Mouse (Mus musculus): ENCODE measurements around the gene Rhox4f. TPM values are rescaled to one million over a fixed set of nuclear protein-coding genes. Genes with fewer than 3 reads are reported as not detected.
"Not testable (repeated sequence)": the region's sequence is repeated elsewhere in the genome, so short reads cannot be mapped to it uniquely, and the experiment has no call there.

Rhox4f gene
- not detected in 2 replicates for polyA plus RNA-seq (2015; fragmentation: Nextera tagmentation; extraction: Ambion mirVana)

DNA sequence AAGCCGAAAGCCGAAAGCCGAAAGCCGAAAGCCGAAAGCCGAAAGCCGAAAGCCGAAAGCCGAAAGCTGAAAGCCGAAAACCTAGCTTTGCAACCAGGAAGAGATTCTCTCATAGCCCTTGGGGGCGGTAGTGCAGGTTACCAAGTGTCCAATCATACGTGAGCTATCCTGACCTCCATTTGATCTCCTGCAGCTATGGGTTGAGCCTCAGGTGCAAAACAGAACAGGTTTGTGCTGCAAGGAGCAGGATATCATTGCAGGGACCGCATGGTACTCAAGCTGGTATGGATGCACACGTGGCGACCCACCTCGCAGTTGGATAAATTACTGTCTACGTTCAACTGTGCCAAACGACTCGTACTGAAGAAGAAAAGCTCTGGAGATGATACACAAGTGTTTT, at the start of gene Rhox4f:
TSS of gene Rhox4f (minus strand) at position 101 of the 400 bp plus-strand sequence.
- DNase-seq (ENCODE audit: low spot score); H3K9ac ChIP-seq (ENCODE audit: low read depth, low read length); H3K27me3 ChIP-seq (ENCODE audit: insufficient read depth, low read length); ATAC-seq (replicated peaks; ENCODE audit: low FRiP score, low read depth); H3K27ac ChIP-seq; H3K4me2 ChIP-seq (ENCODE audit: low read length); H3K36me3 ChIP-seq (ENCODE audit: insufficient read depth, low read length); H3K9me3 ChIP-seq (replicated peaks; ENCODE audit: low read length); H3K4me1 ChIP-seq (replicated peaks; ENCODE audit: insufficient read depth, low read length); H3K4me3 ChIP-seq (replicated peaks; ENCODE audit: low read depth, low read length): not testable (repeated sequence)
- WGBS = 94% methylated on average over 15 of the region's 19 CpGs

DNA sequence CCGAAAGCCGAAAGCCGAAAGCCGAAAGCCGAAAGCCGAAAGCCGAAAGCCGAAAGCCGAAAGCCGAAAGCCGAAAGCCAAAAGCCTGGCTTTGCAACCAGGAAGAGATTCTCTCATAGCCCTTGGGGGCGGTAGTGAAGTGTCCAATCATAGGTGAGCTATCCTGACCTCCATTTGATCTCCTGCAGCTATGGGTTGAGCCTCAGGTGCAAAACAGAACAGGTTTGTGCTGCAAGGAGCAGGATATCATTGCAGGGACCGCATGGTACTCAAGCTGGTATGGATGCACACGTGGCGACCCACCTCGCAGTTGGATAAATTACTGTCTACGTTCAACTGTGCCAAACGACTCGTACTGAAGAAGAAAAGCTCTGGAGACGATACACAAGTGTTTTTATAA, 43.7 kb upstream of the Rhox4f start, which contains the start of gene Rhox4g:
TSS of gene Rhox4g (minus strand) at position 101 of the 400 bp plus-strand sequence.
- H3K27me3 ChIP-seq (ENCODE audit: insufficient read depth, low read length); H3K4me2 ChIP-seq (ENCODE audit: low read length): not testable (repeated sequence)

DNA sequence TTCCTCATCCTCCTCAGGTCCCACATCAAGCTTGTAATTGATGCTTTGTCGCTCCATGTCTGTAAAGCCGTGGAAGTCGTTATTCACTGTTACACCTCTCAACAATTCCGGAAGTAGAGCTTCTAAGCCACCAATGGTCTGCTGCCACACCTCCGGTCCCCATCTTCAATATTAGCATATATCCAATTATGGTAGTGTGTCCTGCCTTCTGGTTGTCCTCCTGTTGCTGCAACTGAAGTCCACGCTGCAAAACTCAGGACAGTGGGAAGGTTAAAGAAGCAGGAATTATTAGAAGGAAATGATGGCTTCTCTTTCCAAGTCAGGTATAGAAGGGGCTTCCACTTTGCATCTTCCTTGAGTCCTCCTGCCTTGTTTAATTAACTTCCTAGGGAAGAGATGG, 35.9 kb upstream of the Rhox4f start, which contains the start of gene Rhox2g:
TSS of gene Rhox2g (minus strand) at position 101 of the 400 bp plus-strand sequence.
- H3K9ac ChIP-seq (ENCODE audit: low read depth, low read length); H3K4me3 ChIP-seq (replicated peaks; ENCODE audit: low read depth, low read length); ATAC-seq (replicated peaks; ENCODE audit: low FRiP score, low read depth); H3K27me3 ChIP-seq (ENCODE audit: insufficient read depth, low read length); H3K9me3 ChIP-seq (replicated peaks; ENCODE audit: low read length); H3K4me2 ChIP-seq (ENCODE audit: low read length); DNase-seq (ENCODE audit: low spot score); H3K4me1 ChIP-seq (replicated peaks; ENCODE audit: insufficient read depth, low read length); H3K27ac ChIP-seq; H3K36me3 ChIP-seq (ENCODE audit: insufficient read depth, low read length): not testable (repeated sequence)
- WGBS = 85% methylated on average over 6 of the region's 6 CpGs

More for the DNA sequence above, 43.7 kb upstream of the Rhox4f start, which contains the start of gene Rhox4g:
- not testable (repeated sequence) for H3K27ac ChIP-seq; H3K9ac ChIP-seq (ENCODE audit: low read depth, low read length); ATAC-seq (replicated peaks; ENCODE audit: low FRiP score, low read depth); H3K9me3 ChIP-seq (replicated peaks; ENCODE audit: low read length); H3K4me1 ChIP-seq (replicated peaks; ENCODE audit: insufficient read depth, low read length); H3K4me3 ChIP-seq (replicated peaks; ENCODE audit: low read depth, low read length); DNase-seq (ENCODE audit: low spot score); H3K36me3 ChIP-seq (ENCODE audit: insufficient read depth, low read length)
- 93% methylated on average over 16 of the region's 20 CpGs for WGBS

DNA sequence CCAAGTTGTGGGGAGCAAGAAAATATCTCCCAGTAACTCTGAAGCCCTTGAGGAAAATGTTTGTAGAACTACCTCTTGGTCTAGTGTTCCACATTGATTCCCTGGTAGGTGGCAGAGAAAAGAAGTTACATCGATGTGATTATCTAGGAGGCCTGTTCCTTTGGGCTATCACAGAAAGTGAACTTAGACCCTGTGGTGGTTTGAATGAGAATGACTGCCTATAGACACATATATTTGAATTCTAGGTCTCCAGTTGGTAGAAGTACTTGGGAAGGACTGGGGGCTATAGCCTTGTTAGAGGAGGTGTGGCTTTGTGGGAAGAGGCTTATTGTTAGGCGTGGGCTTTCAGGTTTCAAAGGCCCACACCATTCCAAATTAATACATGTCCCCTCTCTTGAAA, 21.0 kb upstream of the Rhox4f start, which contains the start of gene Rhox3g:
TSS of gene Rhox3g (minus strand) at position 101 of the 400 bp plus-strand sequence.
- H3K4me1 ChIP-seq (replicated peaks; ENCODE audit: insufficient read depth, low read length); H3K9ac ChIP-seq (ENCODE audit: low read depth, low read length); H3K4me2 ChIP-seq (ENCODE audit: low read length); H3K27ac ChIP-seq; ATAC-seq (replicated peaks; ENCODE audit: low FRiP score, low read depth); H3K9me3 ChIP-seq (replicated peaks; ENCODE audit: low read length); DNase-seq (ENCODE audit: low spot score); H3K4me3 ChIP-seq (replicated peaks; ENCODE audit: low read depth, low read length); H3K36me3 ChIP-seq (ENCODE audit: insufficient read depth, low read length); H3K27me3 ChIP-seq (ENCODE audit: insufficient read depth, low read length): not testable (repeated sequence)
- WGBS = 82% methylated on average over 2 of the region's 2 CpGs

DNA sequence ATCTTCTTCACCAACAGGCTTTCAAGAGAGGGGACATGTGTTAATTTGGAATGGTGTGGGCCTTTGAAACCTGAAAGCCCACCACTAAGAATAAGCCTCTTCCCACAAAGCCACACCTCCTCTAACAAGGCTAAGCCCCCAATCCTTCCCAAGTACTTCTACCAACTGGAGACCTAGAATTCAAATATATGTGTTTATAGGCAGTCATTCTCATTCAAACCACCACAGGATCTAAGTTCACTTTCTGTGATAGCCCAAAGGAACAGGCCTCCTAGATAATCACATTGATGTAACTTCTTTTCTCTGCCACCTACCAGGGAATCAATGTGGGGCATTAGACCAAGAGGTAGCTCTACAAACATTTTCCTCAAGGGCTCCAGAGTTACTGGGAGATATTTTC, 26.8 kb downstream of the Rhox4f start, which contains the start of gene Rhox3f:
TSS of gene Rhox3f (plus strand) at position 301 of the 400 bp plus-strand sequence.
- H3K4me1 ChIP-seq (replicated peaks; ENCODE audit: insufficient read depth, low read length); H3K9ac ChIP-seq (ENCODE audit: low read depth, low read length); DNase-seq (ENCODE audit: low spot score); H3K27ac ChIP-seq; H3K4me2 ChIP-seq (ENCODE audit: low read length); ATAC-seq (replicated peaks; ENCODE audit: low FRiP score, low read depth); H3K27me3 ChIP-seq (ENCODE audit: insufficient read depth, low read length); H3K9me3 ChIP-seq (replicated peaks; ENCODE audit: low read length); H3K36me3 ChIP-seq (ENCODE audit: insufficient read depth, low read length); H3K4me3 ChIP-seq (replicated peaks; ENCODE audit: low read depth, low read length): not testable (repeated sequence)

DNA sequence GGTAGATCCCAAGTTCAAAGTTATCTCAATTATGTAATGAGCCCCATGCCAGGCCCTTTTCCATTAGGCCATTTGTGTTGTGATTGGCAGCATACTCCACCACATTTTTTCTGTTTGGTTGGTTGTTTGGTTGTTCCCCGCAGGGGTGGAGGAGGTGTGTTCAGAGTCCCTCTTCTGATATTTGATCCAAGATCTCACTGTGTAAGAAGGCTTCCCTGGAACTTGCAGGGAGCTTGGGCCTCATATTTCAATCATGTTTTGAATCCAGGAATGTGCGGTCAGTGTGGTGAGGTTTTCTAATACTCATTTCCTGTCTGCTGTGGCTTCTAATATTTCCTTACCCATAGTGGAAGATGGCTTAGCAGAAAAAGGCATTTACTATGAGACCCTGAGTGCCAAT, 34.9 kb downstream of the Rhox4f start:
- H3K4me2 ChIP-seq (ENCODE audit: low read length); H3K27me3 ChIP-seq (ENCODE audit: insufficient read depth, low read length); H3K27ac ChIP-seq; H3K9ac ChIP-seq (ENCODE audit: low read depth, low read length); H3K9me3 ChIP-seq (replicated peaks; ENCODE audit: low read length); H3K4me1 ChIP-seq (replicated peaks; ENCODE audit: insufficient read depth, low read length); ATAC-seq (replicated peaks; ENCODE audit: low FRiP score, low read depth); H3K36me3 ChIP-seq (ENCODE audit: insufficient read depth, low read length); H3K4me3 ChIP-seq (replicated peaks; ENCODE audit: low read depth, low read length): not testable (repeated sequence)
- peak; percentile 0 for DNase-seq (ENCODE audit: low spot score)
- WGBS = 40% methylated on average over 2 of the region's 2 CpGs

DNA sequence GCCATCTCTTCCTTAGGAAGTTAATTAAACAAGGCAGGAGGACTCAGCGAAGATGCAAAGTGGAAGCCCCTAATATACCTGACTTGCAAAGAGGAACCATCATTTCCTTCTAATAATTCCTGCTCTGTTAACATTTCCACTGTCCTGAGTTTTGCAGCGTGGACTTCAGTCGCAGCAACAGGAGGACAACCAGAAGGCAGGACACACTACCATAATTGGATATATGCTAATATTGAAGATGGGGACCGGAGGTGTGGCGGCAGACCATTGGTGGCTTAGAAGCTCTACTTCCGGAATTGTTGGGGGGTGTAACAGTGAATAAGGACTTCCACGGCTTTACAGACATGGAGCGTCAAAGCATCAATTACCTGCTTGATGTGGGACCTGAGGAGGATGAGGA, 36.4 kb downstream of the Rhox4f start, which contains the start of gene Rhox2f:
TSS of gene Rhox2f (plus strand) at position 301 of the 400 bp plus-strand sequence.
- WGBS = 92% methylated on average over 6 of the region's 8 CpGs
- not testable (repeated sequence) for H3K4me1 ChIP-seq (replicated peaks; ENCODE audit: insufficient read depth, low read length); ATAC-seq (replicated peaks; ENCODE audit: low FRiP score, low read depth); H3K9me3 ChIP-seq (replicated peaks; ENCODE audit: low read length); H3K4me2 ChIP-seq (ENCODE audit: low read length); H3K4me3 ChIP-seq (replicated peaks; ENCODE audit: low read depth, low read length); H3K36me3 ChIP-seq (ENCODE audit: insufficient read depth, low read length); DNase-seq (ENCODE audit: low spot score); H3K9ac ChIP-seq (ENCODE audit: low read depth, low read length); H3K27ac ChIP-seq; H3K27me3 ChIP-seq (ENCODE audit: insufficient read depth, low read length)

DNA sequence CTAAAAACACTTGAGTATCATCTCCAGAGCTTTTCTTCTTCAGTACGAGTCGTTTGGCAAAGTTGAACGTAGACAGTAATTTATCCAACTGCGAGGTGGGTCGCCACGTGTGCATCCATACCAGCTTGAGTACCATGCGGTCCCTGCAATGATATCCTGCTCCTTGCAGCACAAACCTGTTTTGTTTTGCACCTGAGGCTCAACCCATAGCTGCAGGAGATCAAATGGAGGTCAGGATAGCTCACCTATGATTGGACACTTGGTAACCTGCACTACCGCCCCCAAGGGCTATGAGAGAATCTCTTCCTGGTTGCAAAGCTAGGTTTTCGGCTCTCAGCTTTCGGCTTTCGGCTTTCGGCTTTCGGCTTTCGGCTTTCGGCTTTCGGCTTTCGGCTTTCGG, 50.4 kb downstream of the Rhox4f start, which contains the start of gene Rhox4e:
TSS of gene Rhox4e (plus strand) at position 301 of the 400 bp plus-strand sequence.
- not testable (repeated sequence) for H3K9ac ChIP-seq (ENCODE audit: low read depth, low read length); H3K27ac ChIP-seq; H3K36me3 ChIP-seq (ENCODE audit: insufficient read depth, low read length); DNase-seq (ENCODE audit: low spot score); H3K9me3 ChIP-seq (replicated peaks; ENCODE audit: low read length); H3K4me2 ChIP-seq (ENCODE audit: low read length); H3K4me1 ChIP-seq (replicated peaks; ENCODE audit: insufficient read depth, low read length); ATAC-seq (replicated peaks; ENCODE audit: low FRiP score, low read depth); H3K4me3 ChIP-seq (replicated peaks; ENCODE audit: low read depth, low read length); H3K27me3 ChIP-seq (ENCODE audit: insufficient read depth, low read length)
- 95% methylated on average over 10 of the region's 18 CpGs for WGBS
